Mouse (Mus musculus): ENCODE measurements around the gene Golt1a. TPM values are rescaled to one million over a fixed set of nuclear protein-coding genes. Genes with fewer than 3 reads are reported as not detected.

The Golt1a gene
- total RNA-seq (2023): not detected

GRCm38 (mm10) chr1:133309652-133310267 lies at the start of gene Golt1a:
Gene Golt1a (plus strand): TSS chr1:133309800.

GRCm38 (mm10) chr1:133321267-133321925 lies 11.8 kb downstream of the Golt1a start, which contains the start of gene Kiss1:
Gene Kiss1 (plus strand): TSS chr1:133321875.

DNA sequence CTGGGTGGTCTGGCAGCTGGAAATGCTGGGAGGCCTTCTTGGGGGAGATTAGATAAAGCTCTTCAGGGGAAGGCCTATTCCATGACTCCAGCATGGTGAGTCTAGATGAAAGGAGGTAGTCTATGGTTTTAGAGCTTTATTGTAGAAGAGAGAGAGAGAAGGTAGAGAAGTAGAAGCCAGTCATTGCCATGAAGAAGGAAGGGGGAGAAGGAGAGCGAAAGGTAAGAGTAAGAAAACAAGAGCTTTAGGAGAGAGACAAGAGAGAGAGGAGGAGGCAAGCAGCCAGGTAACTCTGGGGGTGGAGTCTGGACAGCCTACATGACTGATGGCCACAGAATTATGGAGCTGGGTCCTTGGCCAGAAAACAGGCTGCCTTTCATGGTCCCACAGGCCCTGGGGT lies 40.6 kb downstream of the Golt1a start, which contains the start of gene Ren1:
TSS of gene Ren1 (plus strand) at position 301 of the 400 bp plus-strand sequence.

GRCm38 (mm10) chr1:133363276-133364021 lies 53.8 kb downstream of the Golt1a start, which contains the start of gene Etnk2:
Gene Etnk2 (plus strand): TSS chr1:133363572.

Other genes starting within 250 kb of the Golt1a start
- 100 to 1,000 TPM; 195 to 213 TPM for gene Ppp1r15b, start 178.7 kb upstream of the Golt1a start, total RNA-seq (2023)
- 10 to 100 TPM; 11.0 to 14.5 TPM for gene Plekha6, start 145.6 kb upstream of the Golt1a start, total RNA-seq (2023)
- not detected for gene Kiss1, start 12.1 kb downstream of the Golt1a start, total RNA-seq (2023)
- not detected for gene Ren1, start 40.7 kb downstream of the Golt1a start, total RNA-seq (2023)
- gene Etnk2, start 53.8 kb downstream of the Golt1a start, total RNA-seq (2023): not detected
- 1 to 10 TPM; 1.7 to 1.9 TPM for gene Sox13, start 114.6 kb downstream of the Golt1a start, total RNA-seq (2023)

Measured in monocyte, adult 59 days (primary cell).